Mouse (Mus musculus) ES-E14 (cell line): ENCODE results near the gene Sacm1l. TPM values are rescaled to one million over a fixed set of nuclear protein-coding genes. Genes with fewer than 3 reads are reported as not detected.

Source experiments
- DNase-seq: peaks from one replicate; pipeline ENCODE4 v3.0.0-alpha.2; 2013; ENCODE audit warnings: low read depth, low spot score
- H3K27ac ChIP-seq: 2 replicates; pipeline ENCODE4 v1.5.1; 2012; ENCODE audit warnings: low read depth, mild to moderate bottlenecking, low read length, moderate library complexity, mixed read lengths; ENCODE audit not compliant: poor library complexity, insufficient read depth, severe bottlenecking
- H3K36me3 ChIP-seq: 2 replicates; pipeline ENCODE4 v1.6.1; 2012; ENCODE audit warnings: mild to moderate bottlenecking, low read length, moderate library complexity, mixed read lengths; ENCODE audit not compliant: control insufficient read depth, poor library complexity, insufficient read depth, severe bottlenecking
- H3K4me1 ChIP-seq, 2 experiments: fragments of 150-350 bp in 1 of 2; sonication (generic) in 1 of 2; 2 replicates each; pipeline ENCODE4 v1.6.1; 2012; ENCODE audit warnings: low read length in 2 of 2, mild to moderate bottlenecking in 1 of 2, mixed read lengths in 1 of 2; ENCODE audit not compliant: control insufficient read depth in 2 of 2, insufficient read depth in 2 of 2, poor library complexity in 1 of 2
- H3K4me3 ChIP-seq, 2 experiments: fragments of 150-350 bp in 1 of 2; sonication (generic) in 1 of 2; 2 replicates each; pipeline ENCODE4 v1.5.1; 2012; ENCODE audit warnings: low read length in 2 of 2, low read depth in 1 of 2, mild to moderate bottlenecking in 1 of 2, mixed read lengths in 1 of 2; ENCODE audit not compliant: insufficient read depth in 1 of 2, poor library complexity in 1 of 2, severe bottlenecking in 1 of 2
- H3K9ac ChIP-seq: 2 replicates; pipeline ENCODE4 v1.6.1; 2012; ENCODE audit warnings: low read depth, mild to moderate bottlenecking, low read length, mixed read lengths; ENCODE audit not compliant: poor library complexity, insufficient read depth, severe bottlenecking
- H3K9me3 ChIP-seq: fragments of 150-350 bp; sonication (generic); 2 replicates; pipeline ENCODE4 v1.6.1; 2012; ENCODE audit warnings: low read depth, mild to moderate bottlenecking, low read length; ENCODE audit not compliant: control insufficient read depth, insufficient read depth
- CHD2 ChIP-seq: IDR thresholded peaks from 2 replicates; pipeline ENCODE4 v1.6.1; 2014; ENCODE audit warnings: mild to moderate bottlenecking, low read depth, low read length, inconsistent platforms
- HCFC1 ChIP-seq: IDR thresholded peaks from 2 replicates; pipeline ENCODE4 v1.6.1; 2012; ENCODE audit warnings: low read length, inconsistent platforms, borderline replicate concordance; ENCODE audit not compliant: insufficient read depth
- MAFK ChIP-seq: IDR thresholded peaks from 2 replicates; pipeline ENCODE4 v1.6.1; 2014; ENCODE audit warnings: mild to moderate bottlenecking, low read depth, low read length, inconsistent platforms; ENCODE audit not compliant: insufficient read depth
- ZC3H11A ChIP-seq: IDR thresholded peaks from 2 replicates; pipeline ENCODE4 v1.6.1; 2012; ENCODE audit warnings: low read depth, mild to moderate bottlenecking, inconsistent platforms, low read length, borderline replicate concordance
- ZNF384 ChIP-seq: IDR thresholded peaks from 2 replicates; pipeline ENCODE4 v1.6.1; 2012; ENCODE audit warnings: low read depth, low read length, inconsistent platforms
- in situ Hi-C, 2 experiments: fragments of 600-800 bp; cut with MboI; formaldehyde crosslinking; loops; one replicate each; pipeline ENCODE4 v1.15.1; 2025; ENCODE audit warnings: low sequenced_read_pairs in 2 of 2, inconsistent platforms in 1 of 2; ENCODE audit not compliant: unreplicated experiment in 2 of 2
- total RNA-seq: library from RNA; depleted of rRNA; stranded (reverse); fragments of 300-350 nt; gene quantifications from 2 replicates; pipeline ENCODE4 v1.2.3, GENCODE M21; 2012

The Sacm1l gene
- total RNA-seq, 1 experiment, result 23.2 TPM

DNA sequence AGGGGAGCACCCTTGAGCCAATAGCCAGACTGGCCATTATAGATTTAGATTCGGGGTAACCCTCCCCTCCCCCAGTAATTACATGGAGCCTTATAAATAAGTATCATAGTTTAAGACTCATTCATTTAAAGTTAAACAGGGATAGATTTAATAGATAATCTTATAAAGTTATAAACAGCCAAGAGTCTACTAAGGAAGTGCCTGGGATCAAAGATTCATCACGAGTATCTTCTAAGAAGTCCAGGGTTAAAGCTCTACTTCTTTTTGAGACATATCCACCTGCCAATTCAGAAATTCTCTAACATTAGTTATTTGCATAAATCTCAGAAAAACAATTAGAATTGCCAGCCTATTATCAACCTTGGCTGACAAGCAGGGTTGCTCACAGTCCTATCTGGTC lies 95.2 kb downstream of the Sacm1l start:
- TF ChIP-seq HCFC1 (no peak), CHD2 (no peak), ZC3H11A (no peak), MAFK (no peak), ZNF384 (no peak)
- H3K9ac ChIP-seq, result no peak overlapping the region
- no peaks in the 10 kb centered on the region for H3K4me1 ChIP-seq
- in situ Hi-C loops, result no loop called here
- no peak overlapping the region for H3K27ac ChIP-seq
- DNase-seq, result no peak
- H3K9me3 ChIP-seq, result no peaks in the 10 kb centered on the region
- no peak overlapping the region for H3K4me3 ChIP-seq
- no peaks in the 10 kb centered on the region for H3K36me3 ChIP-seq

DNA sequence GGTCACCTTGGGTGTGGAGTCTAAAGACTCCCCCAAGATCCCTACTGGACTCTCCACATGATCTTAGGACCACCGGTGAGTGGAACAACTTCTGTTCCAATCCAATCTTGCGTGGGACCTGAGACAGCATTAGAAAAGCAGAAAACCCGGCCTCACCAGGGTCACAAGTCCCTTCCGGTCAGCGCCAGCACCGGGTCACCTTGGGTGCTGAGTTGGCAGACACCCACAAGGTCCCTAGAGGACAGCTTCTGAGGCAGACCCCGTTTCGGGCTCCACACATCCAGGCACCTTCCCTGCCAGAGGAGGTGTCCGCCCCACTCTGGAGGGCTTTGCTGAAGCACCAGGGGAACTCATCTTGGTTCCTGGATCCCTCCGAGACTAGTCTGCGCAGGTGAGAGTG lies 96.3 kb downstream of the Sacm1l start:
- Histone ChIP-seq H3K27ac (no peak overlapping the region), H3K4me1 (no peaks in the 10 kb centered on the region), H3K36me3 (no peaks in the 10 kb centered on the region), H3K9ac (no peak overlapping the region), H3K9me3 (no peaks in the 10 kb centered on the region), H3K4me3 (no peak overlapping the region)
- DNase-seq, result no peak
- in situ Hi-C loops, result no loop called here
- TF ChIP-seq CHD2, result no peak
- no peak for TF ChIP-seq ZC3H11A
- no peak for TF ChIP-seq ZNF384
- TF ChIP-seq MAFK, result no peak
- no peak for TF ChIP-seq HCFC1

DNA sequence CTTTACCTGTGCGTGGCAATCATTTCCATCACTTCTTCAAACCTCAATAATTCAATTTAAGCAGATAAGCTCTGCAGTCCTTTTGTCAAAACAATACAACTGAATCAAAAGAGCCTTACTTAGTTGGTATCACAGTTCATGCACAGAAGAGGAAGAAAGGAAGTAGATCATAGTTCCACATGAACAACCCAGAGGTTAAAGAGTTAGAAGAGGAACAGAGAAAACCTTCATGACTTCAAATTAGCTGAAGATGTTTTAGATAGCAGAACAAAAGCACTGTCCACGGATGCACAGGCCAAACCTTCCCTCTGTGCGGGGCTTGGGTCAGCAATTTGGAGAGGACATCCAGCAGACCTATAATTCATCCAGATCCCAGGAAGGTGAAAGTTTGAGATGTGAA lies 102.1 kb downstream of the Sacm1l start:
- TF ChIP-seq MAFK, result no peak
- TF ChIP-seq ZNF384, result no peak
- no peak for TF ChIP-seq HCFC1
- TF ChIP-seq CHD2, result no peak
- no peaks in the 10 kb centered on the region for H3K36me3 ChIP-seq
- in situ Hi-C loops, result no loop called here
- H3K4me3 ChIP-seq, result no peak overlapping the region
- no peak overlapping the region for H3K9ac ChIP-seq
- no peaks in the 10 kb centered on the region for H3K4me1 ChIP-seq
- no peak overlapping the region for H3K27ac ChIP-seq
- H3K9me3 ChIP-seq, result no peaks in the 10 kb centered on the region
- no peak for DNase-seq

- Histone ChIP-seq H3K27ac (no peak within 1 kb of the TSS), H3K4me3 (no peak within 1 kb of the TSS), H3K9ac (no peak within 1 kb of the TSS), H3K36me3 (no peaks in the 10 kb centered on the region), H3K4me1 (no peaks in the 10 kb centered on the region), H3K9me3 (no peaks in the 10 kb centered on the region)
- TF ChIP-seq ZNF384, result no peak
- no peak for TF ChIP-seq ZC3H11A
- no peak for TF ChIP-seq HCFC1
- TF ChIP-seq MAFK, result no peak
- TF ChIP-seq CHD2, result no peak
- DNase-seq, result no peak
- in situ Hi-C loops, result no loop called here
Measured at GRCm38 (mm10) chr9:123632281-123632680, 102.7 kb downstream of the Sacm1l start, which contains the start of gene Slc6a20b. Gene Slc6a20b, minus strand, starts transcription at chr9:123632565.

DNA sequence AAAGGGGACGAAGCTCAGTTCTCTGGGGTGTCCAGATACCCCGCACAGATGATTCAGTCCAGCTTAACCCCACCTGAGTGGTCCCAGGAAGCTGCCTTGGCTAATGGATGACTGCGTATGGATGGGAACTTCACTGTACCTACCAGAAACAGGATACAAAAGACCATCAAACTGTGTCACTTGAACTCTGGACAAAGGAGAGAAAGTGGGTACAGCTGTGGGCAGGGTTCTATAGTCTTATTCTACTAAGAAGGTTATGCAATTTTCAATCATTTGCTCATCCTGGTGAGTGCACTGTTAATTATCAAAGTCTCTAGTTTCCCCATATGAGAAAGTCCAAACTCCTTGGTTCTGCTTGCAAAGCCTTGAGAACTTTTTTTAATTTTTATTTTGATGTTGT lies 103.4 kb downstream of the Sacm1l start:
- Histone ChIP-seq H3K9ac (no peak overlapping the region), H3K4me1 (no peaks in the 10 kb centered on the region), H3K27ac (no peak overlapping the region), H3K9me3 (no peaks in the 10 kb centered on the region), H3K36me3 (no peaks in the 10 kb centered on the region), H3K4me3 (no peak overlapping the region)
- TF ChIP-seq HCFC1, result no peak
- no peak for TF ChIP-seq ZNF384
- TF ChIP-seq ZC3H11A, result no peak
- no peak for TF ChIP-seq MAFK
- TF ChIP-seq CHD2, result no peak
- DNase-seq, result no peak
- in situ Hi-C loops, result no loop called here
